ENCODE assay signal across 24 mouse cellular contexts in genomic region chr8:30570547-30570946, GRCm38 (mm10).
"Had no signal": no experiment of that assay in that cellular context is flagged by ENCODE, and none has a peak within 500 bp of the region (broad histone marks: within the 10 kb centered on the region; RNA-seq: fewer than 3 reads in every experiment).

No protein-coding gene starts in this region.

- H3K4me1 ChIP-seq: limb, embryonic 12.5 days; limb, embryonic 15.5 days; neural tube, embryonic 13.5 days had no signal

- H3K27ac ChIP-seq: limb, embryonic 12.5 days; limb, embryonic 15.5 days; liver, embryonic 14.5 days; macrophage; midbrain, embryonic 10.5 days; midbrain, embryonic 13.5 days; neural tube, embryonic 13.5 days; stomach, postnatal 0 days had no signal

- H3K36me3 ChIP-seq: limb, embryonic 12.5 days; limb, embryonic 15.5 days; midbrain, embryonic 10.5 days; midbrain, embryonic 13.5 days; neural tube, embryonic 13.5 days had no signal

- DNase-seq: kidney, adult 2 months; kidney, postnatal 14 days; kidney, postnatal 4 days; left cerebral cortex, postnatal 4 days; liver, postnatal 0 days; lung, embryonic 14.5 days; right cerebral cortex, adult 18-20 months; right cerebral cortex, postnatal 14 days; right cerebral cortex, postnatal 4 days; thymus, adult 2 months; thymus, postnatal 14 days; thymus, postnatal 4 days had no signal

- H3K9me3 ChIP-seq: limb, embryonic 12.5 days; limb, embryonic 15.5 days; midbrain, embryonic 10.5 days; midbrain, embryonic 13.5 days; neural tube, embryonic 13.5 days had no signal

- H3K27me3 ChIP-seq: limb, embryonic 12.5 days; limb, embryonic 15.5 days; midbrain, embryonic 13.5 days; neural tube, embryonic 13.5 days had no signal

- H3K4me3 ChIP-seq: limb, embryonic 12.5 days; limb, embryonic 15.5 days; midbrain, embryonic 10.5 days; midbrain, embryonic 13.5 days; myocyte; neural tube, embryonic 13.5 days had no signal

- H3K4me2 ChIP-seq: limb, embryonic 12.5 days; limb, embryonic 15.5 days; liver, embryonic 11.5 days; lung, embryonic 14.5 days; midbrain, embryonic 13.5 days; neural tube, embryonic 13.5 days had no signal

- H3K9ac ChIP-seq: limb, embryonic 12.5 days; limb, embryonic 15.5 days; liver, embryonic 14.5 days; liver, postnatal 0 days; lung, embryonic 14.5 days; midbrain, embryonic 13.5 days; neural tube, embryonic 13.5 days had no signal

- ATAC-seq: liver, postnatal 0 days; lung, postnatal 0 days; midbrain, embryonic 13.5 days; midbrain, embryonic 16.5 days had no signal
